Mouse (Mus musculus): ENCODE results near the gene Sh3d19.

Gene Sh3d19

DNA sequence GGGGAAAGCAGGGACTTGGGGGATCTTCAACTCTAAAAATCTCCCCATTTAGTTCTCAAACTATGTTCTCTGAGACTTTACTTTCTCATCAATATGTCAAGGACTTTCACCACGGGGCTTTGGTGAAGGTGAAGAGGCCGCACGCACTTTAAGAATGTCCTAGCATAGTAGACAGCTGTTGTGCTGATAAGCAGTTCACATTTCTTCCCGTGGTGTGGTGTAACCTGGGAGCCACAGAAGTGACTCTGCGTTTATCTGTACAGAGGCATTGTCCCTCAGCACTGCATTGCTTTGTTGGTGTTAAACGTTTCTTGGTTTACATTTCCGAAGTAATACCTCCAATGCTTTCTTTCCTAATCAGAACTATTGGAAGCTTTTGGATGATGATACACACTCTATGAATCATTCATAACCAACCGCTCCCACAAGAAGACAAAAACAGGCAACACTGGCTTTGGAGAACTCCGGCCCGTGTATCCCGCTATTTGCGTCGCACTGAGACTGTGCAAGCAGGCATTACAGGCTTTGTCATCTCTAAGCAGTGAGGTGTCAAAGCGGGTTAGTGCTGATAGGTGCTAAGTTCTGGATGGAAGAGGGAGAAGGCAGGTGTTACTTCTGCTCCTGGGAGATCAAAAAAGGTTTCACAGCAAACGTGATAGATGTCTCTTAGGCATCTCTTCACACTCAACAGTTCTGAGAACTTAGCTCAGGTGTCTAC lies 57.9 kb downstream of the Sh3d19 start:
- no peak for DNase-seq (ENCODE audit: low read depth, low spot score)
- Histone ChIP-seq H3K27me3 (ENCODE audit: control insufficient read depth, insufficient read depth, low read length, poor library complexity, severe bottlenecking) (no peaks in the 10 kb centered on the region), H3K36me3 (ENCODE audit: control insufficient read depth, insufficient read depth, low read length, poor library complexity, severe bottlenecking) (no peaks in the 10 kb centered on the region)

DNA sequence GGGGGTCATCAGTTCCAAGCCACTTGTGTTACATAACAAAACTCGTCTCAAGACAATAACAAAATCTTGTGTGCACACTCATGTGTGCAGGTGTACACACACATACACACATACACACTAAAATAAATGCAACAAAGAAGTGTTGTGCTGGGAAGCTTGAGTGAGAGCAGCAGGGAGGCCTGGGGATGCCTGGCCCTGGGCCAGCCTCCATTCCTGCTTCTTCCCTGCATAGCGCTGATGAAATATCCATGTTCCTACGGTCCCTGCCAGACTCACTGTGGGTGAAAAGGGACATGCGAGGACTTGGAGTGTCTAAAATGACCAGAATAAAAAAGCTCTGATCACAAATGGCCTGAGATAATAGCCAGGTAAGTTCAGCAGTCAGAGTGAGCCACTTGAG lies 59.7 kb downstream of the Sh3d19 start:
- no peak for DNase-seq (ENCODE audit: low read depth, low spot score)
- H3K27me3 ChIP-seq (ENCODE audit: control insufficient read depth, insufficient read depth, low read length, poor library complexity, severe bottlenecking) = no peaks in the 10 kb centered on the region
- no peaks in the 10 kb centered on the region for H3K36me3 ChIP-seq (ENCODE audit: control insufficient read depth, insufficient read depth, low read length, poor library complexity, severe bottlenecking)

DNA sequence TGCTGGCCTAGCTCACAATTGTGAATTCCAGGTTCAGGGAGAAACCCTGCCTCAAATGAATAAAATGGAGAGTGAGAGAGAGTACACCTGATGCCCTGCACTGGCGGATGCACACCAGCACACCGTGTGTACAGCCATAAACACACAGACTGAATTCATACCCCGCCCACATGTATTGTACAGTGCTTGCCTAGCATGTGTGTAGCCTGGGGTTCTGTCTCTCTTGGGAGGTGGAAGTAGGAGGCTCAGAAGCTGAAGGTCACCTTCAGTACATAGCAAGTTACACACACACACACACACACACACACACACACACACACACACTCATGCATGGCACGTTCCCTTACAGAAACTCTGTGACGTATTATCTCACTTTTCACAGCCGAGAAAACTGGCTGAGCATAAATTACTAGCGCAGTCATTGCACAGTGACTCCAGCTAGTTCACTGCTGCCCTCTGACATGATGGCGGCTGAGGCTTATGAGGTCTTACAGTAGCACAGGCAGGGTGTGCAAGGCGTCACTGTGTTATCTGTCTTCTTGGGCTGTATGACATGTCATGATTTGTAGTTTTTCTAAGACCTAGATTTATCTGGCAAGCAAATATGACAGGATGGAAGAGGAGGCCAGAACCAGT lies 62.7 kb downstream of the Sh3d19 start:
- DNase-seq (ENCODE audit: low read depth, low spot score) = no peak
- Histone ChIP-seq H3K27me3 (ENCODE audit: control insufficient read depth, insufficient read depth, low read length, poor library complexity, severe bottlenecking) (no peaks in the 10 kb centered on the region), H3K36me3 (ENCODE audit: control insufficient read depth, insufficient read depth, low read length, poor library complexity, severe bottlenecking) (no peaks in the 10 kb centered on the region)

DNA sequence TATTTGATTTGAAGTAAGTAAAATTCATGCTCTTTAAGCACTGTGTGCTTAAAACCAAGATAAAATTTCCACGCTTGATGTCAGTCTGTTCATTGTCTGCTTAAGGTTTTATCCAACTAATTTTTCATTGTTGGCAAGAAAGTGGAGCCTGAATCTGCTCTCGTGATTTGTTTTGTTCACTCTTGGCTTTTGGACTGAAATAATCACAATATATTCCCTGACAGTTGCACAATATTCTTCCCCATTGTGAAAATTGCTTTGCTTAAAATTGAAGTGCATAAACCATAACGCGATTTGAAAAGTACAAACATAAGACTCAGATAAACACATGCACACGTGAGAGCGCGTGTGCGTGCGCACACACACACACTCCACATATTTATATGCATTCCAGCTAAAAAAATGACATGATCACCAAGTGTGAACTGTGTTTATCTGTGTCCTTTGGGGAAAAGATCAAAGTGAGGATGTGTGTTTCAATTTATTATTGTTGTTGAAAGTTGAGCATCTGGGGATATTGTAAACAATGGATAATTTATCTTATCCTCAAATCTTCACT lies 67.1 kb downstream of the Sh3d19 start:
- Histone ChIP-seq H3K27me3 (ENCODE audit: control insufficient read depth, insufficient read depth, low read length, poor library complexity, severe bottlenecking) (no peaks in the 10 kb centered on the region), H3K36me3 (ENCODE audit: control insufficient read depth, insufficient read depth, low read length, poor library complexity, severe bottlenecking) (no peaks in the 10 kb centered on the region)
- no peak for DNase-seq (ENCODE audit: low read depth, low spot score)

DNA sequence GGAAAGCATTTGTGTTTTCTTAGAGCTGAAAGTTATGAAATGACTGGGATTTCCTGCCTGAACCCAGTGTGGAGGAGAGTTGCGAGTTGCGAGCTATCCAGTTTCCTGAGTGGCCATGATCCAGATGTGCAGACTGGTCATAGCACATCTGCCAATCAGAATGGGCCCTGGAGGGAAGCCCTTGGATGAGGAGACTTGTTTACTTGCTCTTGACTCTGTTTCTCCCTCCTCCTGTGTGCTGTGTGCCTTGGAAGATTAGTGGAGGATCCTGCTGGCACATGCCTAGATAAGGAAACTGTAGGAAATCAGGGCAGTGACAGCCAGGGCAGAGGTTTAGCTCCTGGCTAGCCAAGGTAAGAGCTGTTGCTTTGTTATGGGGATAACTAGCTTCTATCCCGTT lies 67.7 kb downstream of the Sh3d19 start:
- no peak for DNase-seq (ENCODE audit: low read depth, low spot score)
- H3K36me3 ChIP-seq (ENCODE audit: control insufficient read depth, insufficient read depth, low read length, poor library complexity, severe bottlenecking) = no peaks in the 10 kb centered on the region
- H3K27me3 ChIP-seq (ENCODE audit: control insufficient read depth, insufficient read depth, low read length, poor library complexity, severe bottlenecking) = no peaks in the 10 kb centered on the region

DNA sequence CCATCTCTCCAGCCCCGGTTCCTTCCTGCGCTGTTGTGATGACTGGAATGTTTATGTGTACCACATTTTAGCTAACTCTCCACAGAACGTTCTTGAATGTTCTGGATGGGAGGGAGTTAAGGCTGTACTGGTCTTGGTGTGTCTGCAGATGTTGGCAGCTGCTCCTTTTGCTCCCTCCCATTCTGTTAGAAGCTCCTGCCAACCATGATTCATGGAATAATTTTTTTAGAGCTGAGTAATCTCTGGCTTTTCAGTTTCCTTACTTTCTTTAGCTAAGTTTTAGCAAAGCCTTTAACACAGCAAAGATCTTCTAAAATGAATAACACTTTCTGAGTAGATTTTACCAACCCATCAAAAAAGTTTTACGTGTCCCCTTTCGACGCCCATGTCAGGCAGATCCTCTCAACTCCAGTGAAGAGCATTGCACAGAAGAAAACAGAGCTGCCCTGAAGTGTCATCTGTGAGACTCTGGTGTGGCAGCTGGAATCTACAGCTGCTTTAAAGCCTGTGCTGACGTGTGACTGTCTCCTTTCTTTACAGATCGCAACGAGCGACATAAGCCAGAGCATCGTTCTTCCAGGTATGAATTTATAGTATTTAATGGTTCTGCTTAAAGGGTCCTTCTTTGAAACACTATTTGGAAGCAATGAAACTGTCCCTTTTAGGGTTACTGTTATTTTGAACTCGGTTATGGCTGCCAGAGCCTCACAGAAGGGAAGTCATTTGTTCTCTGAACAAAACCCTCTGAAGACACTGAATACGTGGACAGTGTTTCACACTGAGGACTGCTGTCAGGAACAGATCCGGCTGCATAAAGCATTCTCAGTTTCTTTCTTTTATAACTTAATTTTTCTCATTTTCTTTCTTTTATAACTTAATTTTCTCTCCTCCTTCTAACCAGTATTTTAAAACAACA lies 69.6 kb downstream of the Sh3d19 start:
- no peaks in the 10 kb centered on the region for H3K36me3 ChIP-seq (ENCODE audit: control insufficient read depth, insufficient read depth, low read length, poor library complexity, severe bottlenecking)
- no peak for DNase-seq (ENCODE audit: low read depth, low spot score)
- no peaks in the 10 kb centered on the region for H3K27me3 ChIP-seq (ENCODE audit: control insufficient read depth, insufficient read depth, low read length, poor library complexity, severe bottlenecking)

DNA sequence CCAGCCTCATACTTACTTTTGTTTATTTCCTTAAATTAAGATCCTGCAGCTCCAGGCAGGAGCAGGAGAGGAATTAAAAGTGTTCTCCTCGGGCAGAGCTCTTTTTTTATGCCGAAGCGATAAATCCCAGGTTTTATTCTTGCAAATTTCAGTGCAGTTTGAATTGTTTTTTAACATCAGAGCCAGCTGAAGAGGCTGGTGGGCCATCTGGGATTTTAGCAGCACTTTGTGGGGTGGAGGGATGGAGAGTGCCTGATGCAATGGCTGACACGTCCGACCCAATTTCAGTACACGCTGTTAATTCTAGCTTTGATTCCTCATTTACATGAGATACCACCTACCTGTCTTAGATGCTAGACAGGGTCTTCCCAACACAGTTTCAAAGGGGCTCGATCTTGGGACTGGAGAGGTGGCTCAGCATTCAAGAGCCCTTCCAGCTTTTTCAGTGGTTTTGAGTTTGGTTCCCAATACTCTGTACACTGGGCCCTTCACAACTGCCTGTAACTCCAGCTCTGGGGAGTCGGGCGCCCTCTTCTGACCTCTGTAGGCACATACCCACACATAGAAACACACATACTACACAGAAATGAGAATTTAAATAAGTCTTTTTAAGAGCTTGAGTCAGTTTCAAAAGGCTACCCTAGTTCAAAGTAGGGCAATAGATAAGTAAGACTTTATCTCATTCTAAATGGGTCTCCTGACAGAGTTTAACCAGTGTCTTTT lies 76.9 kb downstream of the Sh3d19 start:
- Histone ChIP-seq H3K27me3 (ENCODE audit: control insufficient read depth, insufficient read depth, low read length, poor library complexity, severe bottlenecking) (no peaks in the 10 kb centered on the region), H3K36me3 (ENCODE audit: control insufficient read depth, insufficient read depth, low read length, poor library complexity, severe bottlenecking) (no peaks in the 10 kb centered on the region)
- no peak for DNase-seq (ENCODE audit: low read depth, low spot score)

DNA sequence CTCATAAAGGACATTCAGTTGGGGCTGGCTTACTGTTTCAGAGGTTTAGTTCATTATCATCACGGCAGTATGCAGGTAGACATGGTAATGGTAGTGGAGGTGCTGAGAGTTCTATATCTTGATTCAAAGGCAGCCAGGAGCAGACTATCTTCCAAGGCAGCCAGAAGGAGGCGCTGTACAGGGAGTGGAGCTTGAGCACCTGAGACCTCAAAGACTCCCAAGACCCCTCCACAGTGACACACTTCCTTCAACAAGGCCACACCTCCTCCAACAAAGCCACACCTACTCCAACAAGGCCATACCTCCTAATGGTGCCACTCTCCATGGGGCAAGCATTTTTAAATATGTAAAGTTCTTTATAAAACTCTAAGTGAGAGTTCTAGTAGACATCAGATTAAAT lies 78.1 kb downstream of the Sh3d19 start:
- no peaks in the 10 kb centered on the region for H3K27me3 ChIP-seq (ENCODE audit: control insufficient read depth, insufficient read depth, low read length, poor library complexity, severe bottlenecking)
- H3K36me3 ChIP-seq (ENCODE audit: control insufficient read depth, insufficient read depth, low read length, poor library complexity, severe bottlenecking) = no peaks in the 10 kb centered on the region
- DNase-seq (ENCODE audit: low read depth, low spot score) = no peak

DNA sequence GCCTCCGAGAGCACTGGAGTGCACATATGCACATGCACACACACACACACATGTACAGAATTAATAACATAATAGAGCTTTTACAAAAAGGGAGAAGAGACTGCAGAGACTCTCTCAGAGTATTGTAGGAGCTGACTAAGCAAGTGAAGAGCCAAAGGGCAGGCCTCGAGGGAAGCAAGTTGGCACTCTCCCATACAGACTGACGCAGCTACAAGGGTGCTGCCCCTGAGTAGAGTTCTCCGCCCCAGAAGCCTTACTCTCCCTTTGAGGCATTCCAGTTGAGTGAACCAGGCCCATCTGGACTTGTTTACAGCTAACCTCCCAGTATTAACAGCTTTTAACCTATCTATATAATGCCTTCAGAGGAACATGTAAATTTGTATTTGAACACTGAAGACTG lies 85.8 kb downstream of the Sh3d19 start:
- DNase-seq (ENCODE audit: low read depth, low spot score) = no peak
- H3K36me3 ChIP-seq (ENCODE audit: control insufficient read depth, insufficient read depth, low read length, poor library complexity, severe bottlenecking) = no peaks in the 10 kb centered on the region

DNA sequence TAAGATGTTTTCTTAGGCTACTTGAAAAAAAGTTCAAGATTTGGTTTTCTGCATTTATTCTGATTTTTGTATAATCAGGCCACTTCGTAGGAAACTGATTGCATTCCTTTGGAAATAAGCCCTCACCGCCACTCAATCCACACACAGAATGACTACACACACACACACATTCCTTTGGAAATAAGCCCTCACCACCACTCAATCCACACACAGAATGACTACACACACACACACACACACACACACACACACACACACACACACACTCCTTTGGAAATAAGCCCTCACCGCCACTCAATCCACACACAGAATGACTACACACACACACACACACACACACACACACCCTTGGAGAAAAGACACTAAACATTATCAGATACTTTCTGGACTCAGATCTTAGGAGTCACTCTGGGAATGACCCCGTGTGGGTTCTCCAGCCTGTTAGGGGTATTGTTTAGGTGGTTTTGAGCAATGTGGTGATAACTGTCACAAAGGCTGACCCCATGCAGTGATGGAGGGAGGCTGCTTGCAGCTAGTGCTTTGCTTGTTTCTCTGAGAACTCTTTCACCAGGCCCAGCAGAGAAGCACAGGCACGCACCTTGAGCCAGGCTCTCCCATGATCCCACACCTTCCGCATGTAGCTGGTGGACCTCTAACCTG lies 86.7 kb downstream of the Sh3d19 start:
- no peak for DNase-seq (ENCODE audit: low read depth, low spot score)
- Histone ChIP-seq H3K36me3 (ENCODE audit: control insufficient read depth, insufficient read depth, low read length, poor library complexity, severe bottlenecking) (no peaks in the 10 kb centered on the region), H3K27me3 (ENCODE audit: control insufficient read depth, insufficient read depth, low read length, poor library complexity, severe bottlenecking) (no peaks in the 10 kb centered on the region)

More for the DNA sequence above, 85.8 kb downstream of the Sh3d19 start:
- no peaks in the 10 kb centered on the region for H3K27me3 ChIP-seq (ENCODE audit: control insufficient read depth, insufficient read depth, low read length, poor library complexity, severe bottlenecking)

DNA sequence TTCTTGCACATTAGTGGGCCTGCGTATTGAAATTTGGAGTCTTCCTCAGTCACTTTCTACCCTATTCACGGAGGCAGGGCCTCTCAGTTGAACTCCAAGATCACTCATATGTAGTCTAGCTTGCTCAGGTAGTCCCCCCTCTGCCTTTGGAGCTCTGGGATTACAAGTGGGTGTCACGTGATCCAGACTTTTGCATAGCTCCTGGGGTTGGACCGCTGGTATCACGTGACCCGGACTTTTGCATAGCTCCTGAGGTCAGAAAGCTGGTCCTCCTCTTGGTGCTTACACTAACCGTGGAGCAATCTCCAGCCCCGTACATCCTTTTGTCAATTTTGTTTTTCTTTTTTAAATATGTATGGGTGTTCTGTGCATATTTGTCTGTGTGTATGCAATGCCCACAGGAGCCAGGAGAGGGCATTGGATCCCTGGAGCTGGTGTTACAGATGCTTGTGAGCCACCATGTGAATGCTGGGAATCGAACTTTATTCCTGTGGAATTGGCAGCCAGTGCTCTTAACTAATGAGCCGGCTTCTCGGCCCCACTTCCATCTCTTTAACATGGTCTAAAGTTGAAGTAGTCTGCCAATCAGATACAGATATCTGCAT lies 98.8 kb downstream of the Sh3d19 start:
- Histone ChIP-seq H3K36me3 (ENCODE audit: control insufficient read depth, insufficient read depth, low read length, poor library complexity, severe bottlenecking) (no peaks in the 10 kb centered on the region), H3K27me3 (ENCODE audit: control insufficient read depth, insufficient read depth, low read length, poor library complexity, severe bottlenecking) (no peaks in the 10 kb centered on the region)
- DNase-seq (ENCODE audit: low read depth, low spot score) = peak; percentile 8

DNA sequence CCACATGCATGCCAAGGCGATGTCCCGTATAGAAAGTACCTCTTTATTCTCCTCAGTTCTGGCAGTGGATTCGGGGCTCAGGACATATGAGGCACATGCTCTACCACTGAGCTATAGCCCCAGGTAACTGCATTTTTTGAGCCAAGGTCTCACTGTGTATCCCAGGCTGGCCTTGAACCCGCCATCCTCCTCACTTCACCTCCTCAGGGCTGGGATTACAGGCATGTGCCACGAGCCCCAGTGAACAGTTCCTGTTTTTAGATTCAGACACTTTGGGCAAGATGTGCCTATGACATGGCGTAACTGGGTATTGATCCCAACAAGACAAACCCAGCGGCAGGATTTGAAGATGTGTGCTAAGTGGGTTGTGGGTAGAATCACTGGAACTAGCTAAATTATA lies 99.9 kb downstream of the Sh3d19 start:
- no peak for DNase-seq (ENCODE audit: low read depth, low spot score)
- no peaks in the 10 kb centered on the region for H3K27me3 ChIP-seq (ENCODE audit: control insufficient read depth, insufficient read depth, low read length, poor library complexity, severe bottlenecking)

DNA sequence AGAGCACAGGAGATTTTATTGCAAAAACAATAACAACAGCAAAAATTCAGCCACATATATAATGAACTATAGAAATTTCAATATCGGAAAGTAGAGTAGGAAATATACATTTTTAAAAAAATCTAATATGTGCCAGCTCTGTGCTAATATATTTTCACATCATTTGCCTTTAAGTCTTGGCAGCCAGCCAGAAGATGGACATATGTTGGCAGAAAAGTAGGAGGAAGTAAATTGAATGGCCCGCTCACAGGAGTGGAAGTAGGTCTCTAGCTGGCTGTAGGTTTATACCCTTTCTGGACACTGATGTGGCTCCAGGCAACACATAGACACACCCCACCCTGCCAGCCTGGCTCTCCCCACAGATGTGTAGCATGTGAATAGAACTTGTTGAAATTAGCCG lies 101.2 kb downstream of the Sh3d19 start:
- Histone ChIP-seq H3K36me3 (ENCODE audit: control insufficient read depth, insufficient read depth, low read length, poor library complexity, severe bottlenecking) (no peaks in the 10 kb centered on the region), H3K27me3 (ENCODE audit: control insufficient read depth, insufficient read depth, low read length, poor library complexity, severe bottlenecking) (no peaks in the 10 kb centered on the region)
- DNase-seq (ENCODE audit: low read depth, low spot score) = no peak

More for the DNA sequence above, 99.9 kb downstream of the Sh3d19 start:
- no peaks in the 10 kb centered on the region for H3K36me3 ChIP-seq (ENCODE audit: control insufficient read depth, insufficient read depth, low read length, poor library complexity, severe bottlenecking)

Data from splenic B cell, adult 2 months (primary cell).